Mouse (Mus musculus) testis, adult 2 months (tissue): ENCODE measurements around the gene Fbxo45.

ENCODE experiments used
- CTCF ChIP-seq: fragments of 200-500 bp; IDR thresholded peaks from 2 replicates; pipeline ENCODE4 v1.5.1; 2012; ENCODE audit warnings: low read depth, mild to moderate bottlenecking, inconsistent platforms, low read length, moderate library complexity; ENCODE audit not compliant: control insufficient read depth, insufficient read depth, insufficient replicate concordance
- POLR2A ChIP-seq: fragments of 200-500 bp; IDR thresholded peaks from 2 replicates; pipeline ENCODE4 v1.6.1; 2012; ENCODE audit warnings: low read depth, mild to moderate bottlenecking, inconsistent platforms, low read length, moderate library complexity; ENCODE audit not compliant: control insufficient read depth

- TF ChIP-seq POLR2A (no peak), CTCF (no peak)
Measured at GRCm38 (mm10) chr16:32275830-32276229, 28.9 kb upstream of the Fbxo45 start.
